In genomic region chr11:120617519-120618112, GRCm38 (mm10) we compare ENCODE assay signal across 7 mouse cellular contexts. TPM values are rescaled to one million over a fixed set of nuclear protein-coding genes. Genes with fewer than 3 reads are reported as not detected.
DNase-seq lines count a peak whose midpoint lies in the region; ATAC-seq lines count a peak whose summit lies in the region.

Gene Pcyt2, minus strand, starts transcription at chr11:120617936.

- peak within 1 kb of the TSS; percentile 82 for H3K4me3 ChIP-seq in intestine, embryonic 15.5 days (replicated peaks)
- H3K4me3 ChIP-seq in midbrain, embryonic 10.5 days, result peak within 1 kb of the TSS; percentile 83

- under 1% methylated on average over 56 of the region's 56 CpGs for WGBS in intestine, embryonic 15.5 days
- WGBS in midbrain, embryonic 10.5 days, result under 1% methylated on average over 55 of the region's 56 CpGs

- peaks cover 29% of the 10 kb centered on the region for H3K36me3 ChIP-seq in intestine, embryonic 15.5 days
- H3K36me3 ChIP-seq in midbrain, embryonic 10.5 days, result peaks cover 81% of the 10 kb centered on the region

- peak; percentile 97 for ATAC-seq in intestine, embryonic 15.5 days

- intact Hi-C loops in gastrocnemius, postnatal 36 days (cut with DNase I), result no loop called here
- intact Hi-C loops in left cerebral cortex, postnatal 25 days (cut with DNase I), result loop anchor here (5.0 kb wide), 1 partner anchor 160 kb away; no protein-coding TSS in a partner anchor

- H3K4me1 ChIP-seq in intestine, embryonic 15.5 days (replicated peaks), result peaks cover 11% of the 10 kb centered on the region
- H3K4me1 ChIP-seq in midbrain, embryonic 10.5 days, result peaks cover 34% of the 10 kb centered on the region

- peak within 1 kb of the TSS; percentile 87 for H3K27ac ChIP-seq in intestine, embryonic 15.5 days
- peak within 1 kb of the TSS; percentile 89 for H3K27ac ChIP-seq in midbrain, embryonic 10.5 days (replicated peaks)

- H3K9ac ChIP-seq in intestine, embryonic 15.5 days, result peak within 1 kb of the TSS; percentile 79

- H3K9me3 ChIP-seq in intestine, embryonic 15.5 days, result no peaks in the 10 kb centered on the region
- no peaks in the 10 kb centered on the region for H3K9me3 ChIP-seq in midbrain, embryonic 10.5 days (replicated peaks)

- no peaks in the 10 kb centered on the region for H3K27me3 ChIP-seq in intestine, embryonic 15.5 days (replicated peaks)
- H3K27me3 ChIP-seq in midbrain, embryonic 10.5 days (ENCODE audit: low read depth, poor library complexity, severe bottlenecking), result no peaks in the 10 kb centered on the region

- DNase-seq in adrenal gland, adult 18-20 months (ENCODE audit: low spot score in 2 of 2), result peak; percentile 94
- peak; percentile 97 for DNase-seq in embryo, embryonic 11 days
- peak; percentile 85 to 90 for DNase-seq in gastrocnemius, postnatal 36 days
- peak; percentile 90 to 94 for DNase-seq in left cerebral cortex, postnatal 25 days (ENCODE audit: low spot score in 2 of 2)
- peak; percentile 90 for DNase-seq in midbrain, embryonic 10.5 days (ENCODE audit: low spot score)
- peak; percentile 88 for DNase-seq in right cerebral cortex, postnatal 4 days

- H3K4me2 ChIP-seq in intestine, embryonic 15.5 days (replicated peaks), result peak within 1 kb of the TSS; percentile 74

RNA-seq across cellular contexts. Expression of gene Pcyt2, which starts in this region (rescaled TPM):
- 100 to 1,000 TPM; 300 to 301 TPM for total RNA-seq in adrenal gland, adult 18-20 months (2021)
- 10 to 100 TPM; 26.7 to 33.5 TPM for total RNA-seq in gastrocnemius, postnatal 36 days (2021)
- 250 and 306 TPM in 2 replicates for polyA plus RNA-seq in intestine, embryonic 15.5 days (2015; fragmentation: Nextera tagmentation; extraction: Ambion mirVana)
- total RNA-seq in left cerebral cortex, postnatal 25 days (2021), result 100 to 1,000 TPM; 120 to 141 TPM
- 140 and 151 TPM in 2 replicates for polyA plus RNA-seq in midbrain, embryonic 10.5 days (2016; fragmentation: Nextera tagmentation; extraction: Ambion mirVana)

Comparison
In these comparisons a context has a peak if more than half of its experiments do, and no peak if none do; other contexts are left out.
1. Peak in every context shown above with its lines: DNase-seq, ATAC-seq, H3K4me3 ChIP-seq and H3K27ac ChIP-seq.